Mouse (Mus musculus) layer of hippocampus, postnatal 14 days (tissue): ENCODE measurements around the gene Cand1. TPM values are rescaled to one million over a fixed set of nuclear protein-coding genes. Genes with fewer than 3 reads are reported as not detected.

Experiments
- DNase-seq, 2 experiments: peaks; one replicate each; pipeline ENCODE4 v3.0.0; 2021 to 2022; ENCODE audit warnings: low spot score in 2 of 2, mixed read lengths in 1 of 2
- long read RNA-seq, 2 experiments: library from polyadenylated mRNA; stranded (forward); transcript quantifications; one replicate each; pipeline ENCODE4 v2.0.0; 2021
- total RNA-seq, 2 experiments: library from RNA; stranded (reverse); gene quantifications; 2 replicates each; pipeline ENCODE4 v1.2.3; 2021

Gene Cand1
- 100 to 1,000 TPM; 136 to 141 TPM for total RNA-seq
- long read RNA-seq, experiment 1, full-length matches to known transcripts = 50 of 68 reads
- long read RNA-seq, experiment 1, partial matches to known transcripts = 13 of 68 reads
- long read RNA-seq, experiment 1, other reads (novel, unspliced or antisense) = 5 of 68 reads
- long read RNA-seq, experiment 2, full-length matches to known transcripts = 60 of 70 reads
- long read RNA-seq, experiment 2, partial matches to known transcripts = 6 of 70 reads
- long read RNA-seq, experiment 2, other reads (novel, unspliced or antisense) = 4 of 70 reads

GRCm38 (mm10) chr10:119239969-119240721 is at the start of gene Cand1:
Gene Cand1, minus strand, starts transcription at chr10:119240055.
- DNase-seq = peak; percentile 99 to 100

- DNase-seq = no peak
These were observed 39.0 kb upstream of the Cand1 start for GRCm38 (mm10) chr10:119278871-119279270.

GRCm38 (mm10) chr10:119274333-119274732 is 34.5 kb upstream of the Cand1 start:
- no peak for DNase-seq

- DNase-seq = no peak
These were observed 32.7 kb upstream of the Cand1 start for GRCm38 (mm10) chr10:119272536-119272935.

GRCm38 (mm10) chr10:119272005-119272404 is 32.1 kb upstream of the Cand1 start:
- no peak for DNase-seq

- no peak for DNase-seq
These were observed 31.2 kb upstream of the Cand1 start for GRCm38 (mm10) chr10:119271101-119271500.

GRCm38 (mm10) chr10:119270384-119270985 is 30.6 kb upstream of the Cand1 start:
- no peak for DNase-seq

- no peak for DNase-seq
These were observed 24.9 kb upstream of the Cand1 start for GRCm38 (mm10) chr10:119264761-119265160.

GRCm38 (mm10) chr10:119262821-119263220 is 23.0 kb upstream of the Cand1 start:
- no peak for DNase-seq

- no peak for DNase-seq
These were observed 18.0 kb upstream of the Cand1 start for GRCm38 (mm10) chr10:119257876-119258275.

GRCm38 (mm10) chr10:119244146-119244545 is 4.3 kb upstream of the Cand1 start:
- DNase-seq = no peak

- no peak for DNase-seq
These were observed 851 bp upstream of the Cand1 start for GRCm38 (mm10) chr10:119240722-119241089.

GRCm38 (mm10) chr10:119239633-119239968 is 254 bp downstream of the Cand1 start:
- no peak for DNase-seq

GRCm38 (mm10) chr10:119238985-119239631 is 747 bp downstream of the Cand1 start:
- DNase-seq = peak; percentile 46

- no peak for DNase-seq
These were observed 8.3 kb downstream of the Cand1 start for GRCm38 (mm10) chr10:119231526-119231925.

GRCm38 (mm10) chr10:119230703-119231102 is 9.2 kb downstream of the Cand1 start:
- no peak for DNase-seq

GRCm38 (mm10) chr10:119230074-119230669 is 9.7 kb downstream of the Cand1 start:
- no peak for DNase-seq

- DNase-seq = no peak
These were observed 16.2 kb downstream of the Cand1 start for GRCm38 (mm10) chr10:119223686-119224085.

- no peak for DNase-seq
These were observed 18.2 kb downstream of the Cand1 start for GRCm38 (mm10) chr10:119221631-119222030.

- no peak for DNase-seq
These were observed 20.4 kb downstream of the Cand1 start for GRCm38 (mm10) chr10:119219415-119219814.
